Mouse (Mus musculus) kidney, postnatal 25 days (tissue): Measurements from ENCODE around the gene Dad1.
"Not testable (repeated sequence)": the region's sequence is repeated elsewhere in the genome, so short reads cannot be mapped to it uniquely, and the experiment has no call there.

Source experiments
- DNase-seq, 2 experiments: peaks; one replicate each; pipeline ENCODE4 v3.0.0; 2021; ENCODE audit warnings: mixed read lengths in 2 of 2

The Dad1 gene

DNA sequence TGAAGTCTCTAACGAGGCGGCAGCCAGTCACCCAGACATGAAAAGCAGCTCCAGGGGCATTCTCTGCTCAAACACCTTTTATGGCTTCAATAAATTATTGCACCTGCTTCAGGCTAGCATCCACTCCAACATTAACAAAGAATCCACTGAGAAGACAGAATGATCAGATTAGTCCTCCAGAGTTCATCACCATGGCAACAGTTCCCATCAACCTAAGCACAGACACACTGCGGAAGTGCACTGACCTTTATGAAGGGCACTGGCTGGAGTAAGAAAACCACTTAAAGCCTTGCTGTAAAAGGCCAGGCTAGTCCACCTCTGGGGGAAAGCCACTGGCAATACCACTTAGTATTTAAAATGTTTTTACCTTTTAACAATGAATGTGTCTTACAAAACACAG lies 9.7 kb downstream of the Dad1 start:
- DNase-seq: no peak

GRCm38 (mm10) chr14:54240542-54240941 lies 13.4 kb downstream of the Dad1 start:
- no peak for DNase-seq

- peak; percentile 87 to 94 for DNase-seq
Measured at GRCm38 (mm10) chr14:54239002-54239736, 14.7 kb downstream of the Dad1 start.

DNA sequence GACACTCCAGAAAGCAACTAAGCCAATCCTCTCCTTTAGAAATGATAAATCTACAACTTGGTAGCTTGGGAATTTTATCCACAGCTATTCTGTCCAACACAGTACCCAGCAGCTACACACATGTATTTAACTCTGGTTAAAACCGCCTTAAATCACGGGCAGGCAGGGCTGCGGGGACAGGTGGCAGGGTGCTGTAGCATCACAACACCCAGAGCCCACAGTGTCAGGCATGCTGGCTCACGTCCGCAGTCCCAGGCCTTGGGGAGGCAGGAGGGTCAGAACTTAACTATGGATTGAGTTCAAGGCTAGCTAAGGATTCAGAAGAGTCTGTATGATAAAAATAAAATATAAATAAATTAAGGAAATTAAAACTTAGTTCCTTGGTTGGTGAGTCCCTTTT lies 17.0 kb downstream of the Dad1 start:
- no peak for DNase-seq

DNA sequence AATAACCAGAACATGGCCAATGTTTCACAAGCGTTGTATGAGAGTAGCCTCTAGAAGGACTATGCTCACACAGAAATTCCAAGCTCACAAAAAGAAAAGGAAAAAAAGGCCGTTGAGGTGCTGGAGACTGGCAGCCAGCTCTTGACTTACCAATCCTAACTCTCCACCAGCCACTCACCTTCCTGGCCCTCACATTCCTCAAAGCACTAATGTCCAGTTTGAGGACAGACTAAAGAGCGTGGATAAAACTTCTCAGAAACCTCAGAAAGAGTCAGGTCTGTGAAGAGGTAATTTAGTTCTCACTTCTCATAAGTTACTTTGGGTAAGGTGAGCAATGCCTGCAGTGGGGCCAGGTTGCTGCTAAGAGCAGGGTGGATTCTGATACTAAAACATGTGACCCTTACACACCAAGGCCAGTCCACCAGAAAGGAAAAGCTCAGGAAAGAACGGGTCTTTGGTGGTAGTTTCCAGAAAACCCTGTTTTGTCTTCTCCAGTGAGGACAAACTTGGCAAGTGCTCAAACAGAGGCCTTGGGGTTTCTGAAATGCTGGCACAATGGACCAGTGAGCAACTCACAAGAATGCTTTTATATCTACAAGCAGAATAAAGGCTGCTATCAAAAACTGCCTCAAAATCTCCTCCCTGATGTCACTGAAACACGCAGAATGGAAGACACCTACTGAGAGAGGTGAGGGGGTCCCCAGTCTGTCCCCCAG lies 17.9 kb downstream of the Dad1 start:
- DNase-seq: no peak

- DNase-seq: no peak
Measured at GRCm38 (mm10) chr14:54234231-54235040, 19.5 kb downstream of the Dad1 start.

DNA sequence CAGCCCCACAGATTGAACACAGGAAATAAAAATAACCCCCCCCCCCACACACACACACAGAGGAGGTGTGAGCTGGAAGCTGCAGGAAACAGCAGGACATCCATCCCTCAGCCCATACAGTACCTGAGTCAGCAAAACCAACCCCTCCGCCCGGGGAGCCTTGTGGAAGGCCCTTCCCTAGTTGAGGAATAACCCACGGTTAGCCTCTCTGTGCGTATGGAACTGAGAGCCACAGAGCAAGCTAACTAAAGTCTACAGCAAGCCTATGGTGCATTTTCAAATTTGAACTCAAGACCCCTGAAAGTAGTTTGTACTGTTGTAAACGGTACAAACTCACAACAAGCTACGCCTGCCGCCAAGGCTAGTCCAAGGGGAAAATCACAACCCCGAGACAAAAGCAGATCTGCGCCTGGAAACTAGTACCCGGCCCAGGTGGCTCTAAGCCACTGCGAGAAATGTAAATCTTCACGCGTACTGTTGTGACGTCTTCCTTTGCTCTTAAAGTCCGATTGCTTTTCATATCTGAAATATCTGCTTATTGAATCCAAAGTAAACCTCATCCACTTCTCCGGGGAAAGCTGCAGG lies 20.3 kb downstream of the Dad1 start:
- DNase-seq: no peak

DNA sequence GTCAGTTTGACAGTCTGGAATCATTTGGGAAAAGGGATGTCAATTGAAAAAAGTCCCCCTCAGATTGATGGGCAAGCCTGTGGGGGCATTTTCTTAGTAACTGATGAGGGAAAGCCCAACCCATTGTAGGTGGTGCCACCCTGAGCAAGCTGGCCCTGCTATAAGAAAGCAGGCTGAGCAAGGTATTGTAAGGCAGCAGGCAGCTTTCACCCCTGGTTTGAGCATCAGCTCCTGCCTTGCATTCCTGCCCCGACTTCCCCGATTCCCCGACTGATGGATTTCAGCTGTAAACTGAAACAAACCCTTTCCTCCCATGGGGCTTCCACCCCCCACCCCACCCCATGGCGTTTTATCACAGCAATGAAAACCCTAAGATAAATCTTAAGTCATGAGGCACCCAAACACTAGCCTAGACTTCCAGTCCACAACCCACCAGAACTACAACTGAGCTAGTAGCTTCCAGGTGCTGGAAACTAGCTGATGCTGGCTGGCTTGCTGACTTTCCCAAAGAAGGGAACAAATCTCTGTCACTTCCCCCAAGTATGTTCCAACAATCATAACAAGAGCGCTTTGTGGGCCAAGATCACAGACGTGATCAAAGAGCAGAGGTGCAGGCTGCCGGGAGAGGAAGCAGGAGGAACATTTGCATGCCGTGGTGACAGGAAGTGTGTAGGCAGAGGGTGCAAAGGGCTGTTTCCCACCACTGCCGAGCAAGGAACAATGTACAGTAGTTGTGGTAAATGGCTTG lies 20.9 kb downstream of the Dad1 start:
- peak; percentile 47 to 76 for DNase-seq

GRCm38 (mm10) chr14:54232143-54232542 lies 21.8 kb downstream of the Dad1 start:
- DNase-seq: no peak

DNA sequence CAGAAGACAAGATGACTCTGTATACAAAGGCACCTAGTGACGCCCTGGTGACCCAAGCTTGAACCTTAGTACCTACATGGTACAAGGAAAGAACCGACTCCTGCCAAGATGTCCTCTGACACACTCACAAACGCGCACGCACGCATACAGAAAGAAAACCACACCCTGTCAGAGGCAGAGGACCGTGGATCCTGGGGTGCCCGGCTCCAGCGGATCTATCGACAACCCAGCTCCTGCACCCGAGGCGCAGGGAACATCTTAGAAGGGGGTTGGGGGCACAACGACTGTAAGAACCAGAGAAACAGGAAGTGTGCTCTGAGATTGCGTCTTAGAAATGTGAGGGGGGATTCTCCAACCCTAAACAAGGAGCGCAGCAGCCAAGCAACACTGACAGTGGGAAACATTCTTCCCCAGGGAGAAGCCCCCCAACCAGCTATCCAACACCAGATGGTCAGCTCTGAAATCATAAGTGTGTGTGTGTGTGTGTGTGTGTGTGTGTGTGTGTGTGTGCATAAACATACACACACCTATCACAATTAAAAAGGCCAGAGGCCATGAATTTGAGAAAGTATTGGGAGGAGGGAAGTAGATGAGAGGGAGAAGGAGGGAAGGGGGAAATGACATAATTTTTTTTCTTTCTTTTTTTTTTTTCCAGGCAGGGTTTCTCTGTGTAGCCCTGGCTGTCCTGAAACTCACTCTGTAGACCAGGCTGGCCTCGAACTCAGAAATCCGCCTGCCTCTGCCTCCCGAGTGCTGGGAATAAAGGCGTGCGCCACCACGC lies 22.5 kb downstream of the Dad1 start:
- DNase-seq: no peak

GRCm38 (mm10) chr14:54230638-54231150 lies 23.2 kb downstream of the Dad1 start:
- DNase-seq: no peak

DNA sequence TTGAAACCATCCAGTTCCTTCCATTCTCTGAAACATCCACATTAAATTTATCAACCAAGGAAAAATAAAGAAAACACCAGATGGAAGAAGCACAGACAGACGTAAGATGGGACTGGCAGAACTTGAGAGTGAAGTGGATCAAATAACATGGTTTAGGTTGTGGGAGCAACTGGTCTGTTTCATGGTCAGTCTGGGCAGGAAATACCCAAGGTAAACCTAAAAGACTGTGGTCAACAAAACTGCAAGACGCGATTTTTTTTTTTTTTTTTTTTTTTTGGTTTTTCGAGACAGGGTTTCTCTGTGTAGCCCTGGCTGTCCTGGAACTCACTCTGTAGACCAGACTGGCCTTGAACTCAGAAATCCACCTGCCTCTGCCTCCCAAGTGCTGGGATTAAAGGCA lies 24.1 kb downstream of the Dad1 start:
- DNase-seq: not testable (repeated sequence)

- DNase-seq: no peak
Measured at GRCm38 (mm10) chr14:54228933-54229713, 24.8 kb downstream of the Dad1 start.

GRCm38 (mm10) chr14:54228501-54228900 lies 25.4 kb downstream of the Dad1 start:
- DNase-seq: no peak

- DNase-seq: peak; percentile 72 to 75
Measured at GRCm38 (mm10) chr14:54227911-54228451, 25.9 kb downstream of the Dad1 start.

- peak; percentile 75 to 87 for DNase-seq
Measured at GRCm38 (mm10) chr14:54226911-54227811, 26.7 kb downstream of the Dad1 start.

DNA sequence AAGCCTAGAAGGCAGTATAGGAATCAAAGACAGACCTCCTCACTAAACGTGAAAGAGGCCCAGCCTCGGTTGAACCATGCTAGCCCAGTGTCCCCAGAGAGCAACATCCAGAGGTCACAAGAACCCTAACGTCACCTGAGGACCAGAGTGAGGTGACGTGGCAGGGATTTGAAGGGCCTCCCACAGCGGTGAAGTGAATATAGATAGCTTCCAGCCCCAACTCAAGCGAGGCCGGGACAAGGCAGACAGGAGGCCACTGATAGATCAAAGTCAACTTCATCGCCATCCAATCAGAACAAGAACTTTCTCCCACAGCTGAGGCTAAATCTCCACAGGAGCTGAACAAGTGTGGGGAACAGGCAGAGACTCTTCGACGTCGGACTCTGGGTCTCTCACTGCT lies 28.2 kb downstream of the Dad1 start:
- no peak for DNase-seq

GRCm38 (mm10) chr14:54224484-54225467 lies 29.1 kb downstream of the Dad1 start:
- DNase-seq: peak in 1 of 2 experiments; percentile 34
